Mouse (Mus musculus) brown adipose tissue, adult 24 weeks (tissue): ENCODE results near the gene Sec61a1. TPM values are rescaled to one million over a fixed set of nuclear protein-coding genes. Genes with fewer than 3 reads are reported as not detected.

ENCODE experiments used
- H3K27ac ChIP-seq: fragments of 200-500 bp; replicated peaks from 2 replicates; pipeline ENCODE4 v1.5.1; 2012; ENCODE audit warnings: low read depth, mild to moderate bottlenecking, low read length
- H3K4me1 ChIP-seq: fragments of 200-500 bp; 2 replicates; pipeline ENCODE4 v1.6.1; 2012; ENCODE audit warnings: low read length, mixed read lengths; ENCODE audit not compliant: control insufficient read depth, insufficient read depth, insufficient read length
- H3K4me3 ChIP-seq: fragments of 200-500 bp; 2 replicates; pipeline ENCODE4 v1.5.1; 2012; ENCODE audit warnings: low read depth, mild to moderate bottlenecking, low read length, moderate library complexity; ENCODE audit not compliant: insufficient read depth
- polyA plus RNA-seq: library from polyadenylated mRNA; stranded (reverse); fragments of >200 nt; gene quantifications from 2 replicates; pipeline ENCODE4 v1.2.4, GENCODE M21; 2012; ENCODE audit not compliant: missing spikeins, insufficient read depth, insufficient read length

Gene Sec61a1
- polyA plus RNA-seq, 1 experiment: 31.7 TPM

- Histone ChIP-seq H3K4me3 (no peak overlapping the region), H3K4me1 (no peaks in the 10 kb centered on the region), H3K27ac (no peak overlapping the region)
These were observed 11.6 kb upstream of the Sec61a1 start for GRCm38 (mm10) chr6:88530306-88530705.

- 0 out of 2 replicates have a peak, but pooled peaks cover 5% of the 10 kb centered on the region for H3K4me1 ChIP-seq
These were observed 5.4 kb upstream of the Sec61a1 start for GRCm38 (mm10) chr6:88524056-88524455.

GRCm38 (mm10) chr6:88523451-88523850 lies 4.7 kb upstream of the Sec61a1 start:
- Histone ChIP-seq H3K4me1 (0 out of 2 replicates have a peak, but pooled peaks cover 5% of the 10 kb centered on the region), H3K4me3 (no peak overlapping the region), H3K27ac (no peak overlapping the region)

More at GRCm38 (mm10) chr6:88524056-88524455, 5.4 kb upstream of the Sec61a1 start:
- Histone ChIP-seq H3K27ac (no peak overlapping the region), H3K4me3 (no peak overlapping the region)

- Histone ChIP-seq H3K4me1 (peaks cover 5% of the 10 kb centered on the region; the same call in 1 of the 2 replicates), H3K4me3 (no peak overlapping the region), H3K27ac (no peak overlapping the region)
These were observed 4.3 kb upstream of the Sec61a1 start for GRCm38 (mm10) chr6:88523043-88523442.

- H3K27ac ChIP-seq: no peak overlapping the region
- H3K4me3 ChIP-seq: no peak overlapping the region
- H3K4me1 ChIP-seq: peaks cover 9% of the 10 kb centered on the region; the same call in 1 of the 2 replicates
These were observed 3.9 kb upstream of the Sec61a1 start for GRCm38 (mm10) chr6:88522606-88523005.

- Histone ChIP-seq H3K27ac (no peak overlapping the region), H3K4me1 (peaks cover 12% of the 10 kb centered on the region; the same call in 1 of the 2 replicates), H3K4me3 (no peak overlapping the region)
These were observed 3.1 kb upstream of the Sec61a1 start for GRCm38 (mm10) chr6:88521821-88522220.

GRCm38 (mm10) chr6:88517701-88518403 lies 853 bp downstream of the Sec61a1 start:
- H3K4me3 ChIP-seq: peak overlapping the region; percentile 92
- peaks cover 12% of the 10 kb centered on the region; the same call in 1 of the 2 replicates for H3K4me1 ChIP-seq
- peak overlapping the region; percentile 79; the same call in 1 of the 2 replicates for H3K27ac ChIP-seq

- Histone ChIP-seq H3K4me3 (no peak overlapping the region), H3K4me1 (peaks cover 12% of the 10 kb centered on the region; the same call in 1 of the 2 replicates), H3K27ac (no peak overlapping the region)
These were observed 2.0 kb downstream of the Sec61a1 start for GRCm38 (mm10) chr6:88516667-88517066.

GRCm38 (mm10) chr6:88515971-88516370 lies 2.7 kb downstream of the Sec61a1 start:
- Histone ChIP-seq H3K27ac (no peak overlapping the region), H3K4me1 (peaks cover 12% of the 10 kb centered on the region; the same call in 1 of the 2 replicates)

GRCm38 (mm10) chr6:88514546-88514945 lies 4.2 kb downstream of the Sec61a1 start:
- H3K4me3 ChIP-seq: no peak overlapping the region
- no peak overlapping the region for H3K27ac ChIP-seq
- H3K4me1 ChIP-seq: peaks cover 10% of the 10 kb centered on the region; the same call in 1 of the 2 replicates

More at GRCm38 (mm10) chr6:88515971-88516370, 2.7 kb downstream of the Sec61a1 start:
- no peak overlapping the region for H3K4me3 ChIP-seq

GRCm38 (mm10) chr6:88513984-88514383 lies 4.7 kb downstream of the Sec61a1 start:
- Histone ChIP-seq H3K27ac (no peak overlapping the region), H3K4me1 (peaks cover 8% of the 10 kb centered on the region; the same call in 1 of the 2 replicates), H3K4me3 (no peak overlapping the region)

- Histone ChIP-seq H3K4me3 (no peak overlapping the region), H3K27ac (no peak overlapping the region), H3K4me1 (no peaks in the 10 kb centered on the region)
These were observed 15.7 kb downstream of the Sec61a1 start for GRCm38 (mm10) chr6:88503044-88503443.

- no peak overlapping the region for H3K4me3 ChIP-seq
- no peaks in the 10 kb centered on the region for H3K4me1 ChIP-seq
- H3K27ac ChIP-seq: no peak overlapping the region
These were observed 16.4 kb downstream of the Sec61a1 start for GRCm38 (mm10) chr6:88502030-88502970.

- peak overlapping the region; percentile 49 for H3K4me3 ChIP-seq
- no peaks in the 10 kb centered on the region for H3K4me1 ChIP-seq
- no peak overlapping the region for H3K27ac ChIP-seq
These were observed 18.3 kb downstream of the Sec61a1 start for GRCm38 (mm10) chr6:88500405-88500767.
